Mouse (Mus musculus) E14TG2a.4 (cell line): Measurements from ENCODE around the gene Cfap97d1.

Source experiments
- H3K27me3 ChIP-seq: 2 replicates; pipeline ENCODE4 v1.6.1; 2014; ENCODE audit warnings: low read length, control low read depth; ENCODE audit not compliant: insufficient read depth
- H3K36me3 ChIP-seq: 2 replicates; pipeline ENCODE4 v1.6.1; 2014; ENCODE audit warnings: low read length, control low read depth; ENCODE audit not compliant: insufficient read depth
- H3K4me1 ChIP-seq: replicated peaks from 2 replicates; pipeline ENCODE4 v1.6.1; 2014; ENCODE audit warnings: low read depth, low read length, control low read depth
- H3K4me3 ChIP-seq: replicated peaks from 2 replicates; pipeline ENCODE4 v1.5.1; 2014; ENCODE audit warnings: mild to moderate bottlenecking, low read length
- H3K9me3 ChIP-seq: 2 replicates; pipeline ENCODE4 v1.6.1; 2014; ENCODE audit warnings: low read length, control low read depth
- CTCF ChIP-seq: conservative IDR thresholded peaks from 2 replicates; pipeline ENCODE4 v1.5.1; 2014; ENCODE audit warnings: low read length
- NANOG ChIP-seq: IDR thresholded peaks from 2 replicates; pipeline ENCODE4 v1.6.1; 2014; ENCODE audit warnings: borderline replicate concordance, low read length, mixed read lengths
- POU5F1 ChIP-seq: IDR thresholded peaks from 2 replicates; pipeline ENCODE4 v1.6.1; 2014; ENCODE audit warnings: low read length, borderline replicate concordance

Gene Cfap97d1

DNA sequence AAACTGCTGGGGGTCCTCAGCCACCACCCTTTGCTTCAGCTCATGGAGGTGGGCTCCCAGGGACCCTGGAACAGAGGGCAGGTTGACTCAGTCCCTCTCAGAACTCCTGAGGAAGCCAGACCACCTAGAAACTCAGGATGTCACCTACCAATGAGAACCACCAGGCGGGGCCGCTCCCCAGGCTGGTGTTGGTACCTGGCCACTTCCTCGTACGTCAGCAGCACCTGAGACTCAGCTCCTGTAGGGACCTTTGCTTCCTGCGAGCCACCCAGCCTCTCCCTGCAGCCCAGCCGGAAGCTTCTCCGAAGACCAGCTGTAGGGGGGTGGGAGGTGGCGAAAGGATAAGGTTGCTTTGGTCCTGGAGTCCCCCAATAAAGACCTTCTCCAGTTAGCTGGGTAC is 24.3 kb downstream of the Cfap97d1 start:
- Histone ChIP-seq H3K36me3 (no peaks in the 10 kb centered on the region), H3K9me3 (no peaks in the 10 kb centered on the region), H3K4me3 (no peak overlapping the region), H3K27me3 (no peaks in the 10 kb centered on the region), H3K4me1 (peaks cover 26% of the 10 kb centered on the region)
- TF ChIP-seq POU5F1: no peak
- no peak for TF ChIP-seq NANOG
- TF ChIP-seq CTCF: no peak

DNA sequence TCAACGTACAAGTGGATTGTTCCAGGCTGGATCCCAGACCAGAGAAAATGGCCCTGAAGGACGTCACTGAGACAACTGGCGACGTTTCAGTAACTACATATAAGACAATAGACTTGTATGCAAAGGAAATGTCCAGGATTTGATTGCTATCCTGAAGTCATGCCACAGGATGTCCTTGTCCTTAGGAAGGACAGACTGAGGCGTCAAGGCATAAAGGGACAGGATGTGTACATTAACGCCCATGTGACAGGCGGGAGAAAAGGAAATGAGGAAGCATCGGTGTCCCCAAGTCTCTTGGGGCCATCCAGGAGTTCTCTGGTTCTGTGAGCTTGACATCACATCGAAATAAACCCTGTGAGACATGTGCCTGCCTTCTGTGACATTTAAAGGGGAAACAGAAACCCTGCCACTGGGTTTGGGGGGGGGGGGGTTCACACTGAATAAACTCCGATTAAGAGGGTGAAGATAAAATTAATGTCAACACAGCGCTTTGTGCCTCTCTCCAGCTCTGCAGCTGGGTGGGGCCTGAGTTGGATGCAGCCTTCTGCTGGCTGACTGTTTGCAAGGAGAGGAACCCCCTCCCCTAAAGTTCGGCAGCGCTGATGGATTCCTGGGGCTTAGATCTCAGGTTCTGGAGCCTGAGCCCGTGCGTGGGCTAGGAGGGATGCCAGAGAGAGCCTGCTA is 25.0 kb downstream of the Cfap97d1 start:
- Histone ChIP-seq H3K4me3 (no peak overlapping the region), H3K36me3 (no peaks in the 10 kb centered on the region), H3K27me3 (no peaks in the 10 kb centered on the region), H3K9me3 (no peaks in the 10 kb centered on the region), H3K4me1 (peaks cover 26% of the 10 kb centered on the region)
- TF ChIP-seq POU5F1: no peak

DNA sequence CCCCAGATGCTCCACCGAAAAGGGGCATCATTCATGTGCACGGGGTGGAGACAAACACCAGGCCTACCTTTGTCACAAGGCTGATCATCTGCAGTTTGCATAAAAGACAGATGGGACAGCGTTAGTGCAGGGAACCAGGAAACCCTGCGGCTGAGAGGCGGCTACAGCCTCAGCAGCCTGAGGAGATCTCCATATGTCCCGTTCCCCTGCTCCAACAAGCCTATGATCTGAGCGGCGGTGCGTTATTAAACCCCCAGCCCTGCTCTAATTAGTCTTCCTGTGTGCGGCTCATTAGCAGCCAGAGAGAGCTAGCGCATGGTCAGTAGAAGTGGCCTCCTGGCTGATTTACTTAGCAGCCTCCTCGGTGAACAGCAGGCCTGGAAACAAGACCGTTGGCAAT is 26.1 kb downstream of the Cfap97d1 start:
- H3K4me3 ChIP-seq: no peak overlapping the region
- TF ChIP-seq CTCF (no peak), NANOG (no peak), POU5F1 (no peak)
- no peaks in the 10 kb centered on the region for H3K36me3 ChIP-seq
- no peaks in the 10 kb centered on the region for H3K9me3 ChIP-seq
- no peaks in the 10 kb centered on the region for H3K27me3 ChIP-seq
- H3K4me1 ChIP-seq: peaks cover 29% of the 10 kb centered on the region

DNA sequence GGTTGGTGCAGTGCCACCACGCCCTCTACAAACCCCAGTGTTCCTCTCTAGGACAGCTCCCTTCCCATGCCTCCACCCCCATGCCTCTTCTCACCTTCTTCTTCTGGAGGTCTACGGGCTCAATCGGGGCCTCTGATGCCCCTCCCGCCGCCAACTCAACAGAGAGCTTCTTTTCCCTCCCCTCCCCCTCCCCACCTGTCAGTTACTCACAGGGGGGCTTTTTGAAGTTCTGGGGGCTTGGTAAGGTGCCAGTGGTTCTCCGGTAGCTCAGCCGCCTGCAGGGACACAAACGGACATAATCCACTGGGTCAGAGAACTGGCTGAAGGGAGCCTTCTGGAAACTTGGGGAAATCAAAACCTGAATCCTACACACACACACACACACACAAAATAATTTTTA is 27.4 kb downstream of the Cfap97d1 start:
- no peaks in the 10 kb centered on the region for H3K27me3 ChIP-seq
- no peaks in the 10 kb centered on the region for H3K36me3 ChIP-seq
- TF ChIP-seq POU5F1 (no peak), CTCF (no peak), NANOG (no peak)
- H3K9me3 ChIP-seq: no peaks in the 10 kb centered on the region
- H3K4me1 ChIP-seq: peaks cover 29% of the 10 kb centered on the region
- no peak overlapping the region for H3K4me3 ChIP-seq

DNA sequence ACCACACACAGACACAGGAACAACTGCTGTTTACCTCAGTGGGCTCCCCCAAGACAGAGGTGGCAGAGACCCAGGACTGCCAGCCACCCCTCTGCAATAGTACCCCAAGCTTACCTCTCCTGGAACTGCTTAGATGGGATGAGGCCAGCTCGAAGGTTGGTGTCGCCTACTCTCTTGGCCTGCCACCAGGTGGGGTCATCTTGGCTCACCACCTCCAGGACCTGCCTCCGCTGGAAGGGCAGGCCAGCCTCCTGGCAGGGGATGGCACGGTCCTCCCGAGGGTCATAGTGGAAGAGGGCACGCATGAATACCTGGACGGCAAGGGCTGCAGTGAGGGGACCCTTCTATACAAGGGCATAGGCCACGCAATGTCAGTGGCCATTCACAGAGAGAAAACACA is 29.1 kb downstream of the Cfap97d1 start:
- no peaks in the 10 kb centered on the region for H3K27me3 ChIP-seq
- no peak for TF ChIP-seq CTCF
- TF ChIP-seq POU5F1: no peak
- TF ChIP-seq NANOG: no peak
- H3K9me3 ChIP-seq: no peaks in the 10 kb centered on the region

DNA sequence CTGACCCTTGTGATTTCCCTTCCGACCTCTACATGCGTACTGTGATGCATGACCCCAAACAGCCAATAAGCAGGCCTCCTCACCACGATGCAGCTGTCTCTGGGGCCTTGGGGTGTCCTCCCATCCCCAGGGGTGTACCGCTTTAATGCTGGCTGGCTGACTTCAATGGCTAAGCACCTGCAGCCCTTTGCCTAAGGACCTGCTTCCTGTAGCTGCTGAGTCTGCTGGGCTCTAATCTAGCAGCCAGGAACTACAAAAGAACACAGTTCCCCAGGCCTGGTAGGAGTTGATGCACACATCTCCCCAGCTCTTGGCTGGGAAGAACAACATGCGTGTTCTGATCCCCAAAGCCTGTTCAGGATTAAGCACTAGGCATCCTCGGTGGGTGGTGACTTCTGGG is 31.4 kb downstream of the Cfap97d1 start:
- TF ChIP-seq POU5F1 (no peak), NANOG (no peak), CTCF (no peak)
- H3K36me3 ChIP-seq: no peaks in the 10 kb centered on the region
- H3K4me1 ChIP-seq: peaks cover 27% of the 10 kb centered on the region
- no peaks in the 10 kb centered on the region for H3K9me3 ChIP-seq
- 0 out of 2 replicates have a peak, but pooled peaks cover 3% of the 10 kb centered on the region for H3K27me3 ChIP-seq
- no peak overlapping the region for H3K4me3 ChIP-seq

More for the DNA sequence above, 29.1 kb downstream of the Cfap97d1 start:
- H3K36me3 ChIP-seq: no peaks in the 10 kb centered on the region
- H3K4me3 ChIP-seq: no peak overlapping the region
- peaks cover 33% of the 10 kb centered on the region for H3K4me1 ChIP-seq

DNA sequence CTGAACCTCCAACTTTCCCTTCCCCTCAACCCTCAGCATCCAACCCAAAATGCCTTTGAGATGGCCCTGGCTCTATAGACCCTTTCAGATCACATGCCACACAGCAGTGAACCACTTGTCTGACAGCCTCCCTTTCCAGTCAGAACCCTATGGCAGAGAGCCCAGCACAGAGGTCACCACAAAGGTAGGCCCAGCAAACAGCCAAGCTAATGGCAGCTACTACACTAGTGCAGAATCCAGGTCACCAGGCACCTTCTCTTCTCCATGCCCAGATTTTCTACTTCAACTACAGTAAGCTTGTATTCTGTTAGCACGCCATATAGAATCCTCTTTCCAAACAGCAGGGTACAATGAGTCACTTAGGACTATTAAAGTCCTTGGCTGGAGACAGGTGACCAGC is 32.1 kb downstream of the Cfap97d1 start:
- Histone ChIP-seq H3K9me3 (no peaks in the 10 kb centered on the region), H3K36me3 (no peaks in the 10 kb centered on the region), H3K4me1 (peaks cover 27% of the 10 kb centered on the region), H3K27me3 (0 out of 2 replicates have a peak, but pooled peaks cover 5% of the 10 kb centered on the region), H3K4me3 (no peak overlapping the region)
- no peak for TF ChIP-seq POU5F1
- no peak for TF ChIP-seq NANOG
- TF ChIP-seq CTCF: no peak

DNA sequence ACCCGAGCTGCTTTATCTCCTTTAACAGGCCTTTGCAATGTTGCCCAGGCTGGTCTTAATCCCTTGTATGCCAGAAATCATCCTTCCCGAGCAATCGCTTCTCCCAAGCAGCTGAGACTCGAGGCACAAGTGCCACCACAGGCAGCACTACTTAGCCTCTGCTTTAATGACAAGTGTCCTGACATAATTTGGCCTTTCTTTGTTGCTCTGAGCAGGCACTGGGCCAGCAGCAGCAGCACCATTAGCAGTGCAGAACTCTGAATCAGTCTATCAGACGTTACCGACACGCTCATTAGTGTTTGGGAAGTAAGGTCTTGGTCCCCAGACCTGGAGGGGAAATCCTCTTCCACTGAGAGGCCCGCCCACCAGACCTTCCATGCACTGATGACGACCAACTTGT is 35.7 kb downstream of the Cfap97d1 start:
- Histone ChIP-seq H3K9me3 (no peaks in the 10 kb centered on the region), H3K4me3 (no peak overlapping the region), H3K27me3 (peaks cover 26% of the 10 kb centered on the region), H3K36me3 (no peaks in the 10 kb centered on the region), H3K4me1 (peaks cover 46% of the 10 kb centered on the region)
- TF ChIP-seq POU5F1: no peak
- TF ChIP-seq NANOG: no peak
- no peak for TF ChIP-seq CTCF

DNA sequence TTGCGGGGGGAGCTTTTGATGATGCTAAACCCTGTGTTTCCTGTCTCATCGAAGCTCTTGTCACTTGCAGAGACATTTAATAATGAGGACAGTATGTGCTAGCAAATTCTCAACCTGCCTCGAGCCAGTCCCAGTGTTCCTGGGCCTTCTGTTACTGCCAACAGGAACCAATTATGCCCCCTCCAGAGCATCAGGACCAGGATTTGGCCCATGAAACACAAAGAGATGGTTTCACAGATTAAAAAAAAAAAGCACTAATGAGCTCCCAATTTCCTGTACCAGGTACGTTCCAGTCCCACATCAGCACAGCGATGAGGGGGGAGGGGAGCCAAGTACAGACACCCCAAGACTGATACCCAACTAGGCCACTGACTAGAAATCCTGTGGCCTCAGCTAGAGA is 37.1 kb downstream of the Cfap97d1 start:
- TF ChIP-seq NANOG (no peak), POU5F1 (no peak), CTCF (no peak)
- H3K27me3 ChIP-seq: peaks cover 41% of the 10 kb centered on the region
- H3K4me1 ChIP-seq: peaks cover 54% of the 10 kb centered on the region
- H3K36me3 ChIP-seq: no peaks in the 10 kb centered on the region
- H3K4me3 ChIP-seq: no peak overlapping the region
- no peaks in the 10 kb centered on the region for H3K9me3 ChIP-seq
